Mouse (Mus musculus) gastrocnemius, postnatal 25 days (tissue): ENCODE data around the gene Mrpl47. TPM values are rescaled to one million over a fixed set of nuclear protein-coding genes. Genes with fewer than 3 reads are reported as not detected.
"Not testable (repeated sequence)": the region's sequence is repeated elsewhere in the genome, so short reads cannot be mapped to it uniquely, and the experiment has no call there.

Experiments used
- DNase-seq: peaks from one replicate; pipeline ENCODE4 v3.0.0; 2022
- total RNA-seq, 2 experiments: library from RNA; stranded (reverse); gene quantifications; 1 replicate in 1 of 2; 2 replicates in 1 of 2; pipeline ENCODE4 v1.2.3; 2021

Mrpl47 gene
- total RNA-seq, 2 experiments from 2014 or later = 30.5 to 33.2 TPM

GRCm38 (mm10) chr3:32708052-32708367 is 29.4 kb downstream of the Mrpl47 start:
- no peak for DNase-seq

- DNase-seq = not testable (repeated sequence)
These were observed 31.6 kb downstream of the Mrpl47 start, which contains the start of gene Actl6a for GRCm38 (mm10) chr3:32705647-32706348. TSS of gene Actl6a (plus strand) at chr3:32706298.

- DNase-seq = peak; percentile 16
These were observed 32.8 kb downstream of the Mrpl47 start for GRCm38 (mm10) chr3:32704632-32705031.

- not testable (repeated sequence) for DNase-seq
These were observed 33.4 kb downstream of the Mrpl47 start for GRCm38 (mm10) chr3:32704021-32704420.

- peak; percentile 66 for DNase-seq
These were observed 39.1 kb downstream of the Mrpl47 start for GRCm38 (mm10) chr3:32698228-32698863.

GRCm38 (mm10) chr3:32695583-32695980 is 41.8 kb downstream of the Mrpl47 start:
- DNase-seq = no peak

- no peak for DNase-seq
These were observed 42.4 kb downstream of the Mrpl47 start for GRCm38 (mm10) chr3:32694737-32695582.

GRCm38 (mm10) chr3:32694211-32694610 is 43.2 kb downstream of the Mrpl47 start:
- no peak for DNase-seq

- DNase-seq = no peak
These were observed 45.6 kb downstream of the Mrpl47 start for GRCm38 (mm10) chr3:32691841-32692240.

- no peak for DNase-seq
These were observed 46.5 kb downstream of the Mrpl47 start for GRCm38 (mm10) chr3:32690901-32691300.

GRCm38 (mm10) chr3:32690008-32690407 is 47.4 kb downstream of the Mrpl47 start:
- no peak for DNase-seq

- no peak for DNase-seq
These were observed 47.8 kb downstream of the Mrpl47 start for GRCm38 (mm10) chr3:32689567-32689999.

- no peak for DNase-seq
These were observed 50.2 kb downstream of the Mrpl47 start for GRCm38 (mm10) chr3:32687156-32687555.

- DNase-seq = no peak
These were observed 50.9 kb downstream of the Mrpl47 start for GRCm38 (mm10) chr3:32686537-32686936.

- no peak for DNase-seq
These were observed 52.8 kb downstream of the Mrpl47 start for GRCm38 (mm10) chr3:32684631-32685030.

GRCm38 (mm10) chr3:32682910-32683531 is 54.4 kb downstream of the Mrpl47 start:
- no peak for DNase-seq

GRCm38 (mm10) chr3:32676393-32676792 is 61.0 kb downstream of the Mrpl47 start:
- DNase-seq = no peak

Other genes with a start within 250 kb of the Mrpl47 start
- gene Kcnmb3, start 245.4 kb downstream of the Mrpl47 start, total RNA-seq = not detected
- gene Zfp639, start 227.3 kb downstream of the Mrpl47 start, total RNA-seq = 10 to 100 TPM; 20.6 to 26.3 TPM
- 100 to 1,000 TPM; 184 to 204 TPM for gene Mfn1, start 208.1 kb downstream of the Mrpl47 start, total RNA-seq
- 1 to 10 TPM; 6.2 to 7.9 TPM for gene Gnb4, start 121.0 kb downstream of the Mrpl47 start, total RNA-seq
- gene Actl6a, start 31.3 kb downstream of the Mrpl47 start, total RNA-seq = 10 to 100 TPM; 14.8 to 16.8 TPM
- 100 to 1,000 TPM; 583 to 623 TPM for gene Ndufb5, start 615 bp downstream of the Mrpl47 start, total RNA-seq
- 100 to 1,000 TPM; 200 to 220 TPM for gene Usp13, start 79.9 kb upstream of the Mrpl47 start, total RNA-seq